22 mouse cellular contexts compared by ENCODE assay signal in the genomic region with DNA sequence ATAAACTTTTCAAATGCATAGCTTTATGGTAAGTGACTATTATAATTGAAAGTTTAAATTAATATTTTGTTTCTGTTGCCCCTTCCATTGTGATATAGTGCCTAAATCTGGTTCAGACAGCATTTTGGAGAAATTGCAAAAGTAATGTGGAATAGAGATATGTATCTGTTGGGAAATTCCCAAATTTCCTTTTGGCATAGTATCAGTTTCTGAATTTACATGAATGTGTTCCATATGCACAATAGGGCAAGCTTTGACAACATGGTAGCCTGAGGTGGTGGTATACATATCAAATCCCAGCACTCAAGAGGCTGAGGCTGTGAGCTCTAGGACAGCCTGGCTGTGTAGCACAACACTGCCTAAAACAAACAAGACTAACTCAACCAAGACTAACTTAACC.
DNase-seq lines count a peak whose midpoint lies in the region; ATAC-seq lines count a peak whose summit lies in the region.
"Had no signal": no experiment of that assay in that cellular context is flagged by ENCODE, and none has a peak within 500 bp of the region (broad histone marks: within the 10 kb centered on the region; RNA-seq: fewer than 3 reads in every experiment).

No protein-coding gene starts in this region.

- no peak overlapping the region for H3K9ac ChIP-seq in embryonic facial prominence, embryonic 13.5 days
- no peak overlapping the region for H3K9ac ChIP-seq in embryonic facial prominence, embryonic 14.5 days (ENCODE audit: low read depth, low read length)

- peak overlapping the region; percentile 33; the same call in 1 of the 2 replicates for H3K27ac ChIP-seq in embryonic facial prominence, embryonic 13.5 days
- H3K27ac ChIP-seq in embryonic facial prominence, embryonic 10.5 days (replicated peaks), result no peak overlapping the region
- no peak overlapping the region for H3K27ac ChIP-seq in embryonic facial prominence, embryonic 14.5 days (replicated peaks; ENCODE audit: low read depth, low read length)

- no peak overlapping the region for H3K4me3 ChIP-seq in embryonic facial prominence, embryonic 13.5 days
- H3K4me3 ChIP-seq in embryonic facial prominence, embryonic 10.5 days, result no peak overlapping the region
- no peak overlapping the region for H3K4me3 ChIP-seq in embryonic facial prominence, embryonic 14.5 days (ENCODE audit: low read depth, low read length)

- intact Hi-C loops in heart, postnatal 10 days (cut with DNase I), result no loop called here

- no peak overlapping the region for H3K4me2 ChIP-seq in embryonic facial prominence, embryonic 13.5 days
- H3K4me2 ChIP-seq in embryonic facial prominence, embryonic 14.5 days (ENCODE audit: low read depth, low read length), result no peak overlapping the region

- ATAC-seq in embryonic facial prominence, embryonic 13.5 days (ENCODE audit: insufficient number of reproducible peaks, insufficient read depth, low FRiP score, low TSS enrichment, low read depth), result no peak
- no peak for ATAC-seq in embryonic facial prominence, embryonic 14.5 days (ENCODE audit: low read depth)
- ATAC-seq: activated CD4-positive, CD25-positive, alpha-beta regulatory T cell, adult 4 months; CD4-positive, CD25-positive, alpha-beta regulatory T cell, adult 4 months; Patski had no signal

- DNase-seq in embryonic facial prominence, embryonic 10.5 days (ENCODE audit: low spot score), result no peak
- peak; percentile 82 for DNase-seq in NIH3T3 (ENCODE audit: low read depth)
- peak; percentile 50 for DNase-seq in embryonic facial prominence, embryonic 14.5 days (ENCODE audit: low spot score)
- no peak for DNase-seq in thymus, postnatal 14 days
- DNase-seq in heart, postnatal 10 days, result no peak
- DNase-seq: adrenal gland, adult 2 months; adrenal gland, adult 8-10 months; adrenal gland, postnatal 10 days; adrenal gland, postnatal 14 days; adrenal gland, postnatal 25 days; adrenal gland, postnatal 36 days; B cell, adult 2 months; cerebellum, adult 11 months; cerebellum, adult 11-12 months; cerebellum, adult 18-20 months; cerebellum, adult 2 months had no signal

- no peaks in the 10 kb centered on the region for H3K36me3 ChIP-seq in embryonic facial prominence, embryonic 13.5 days
- 0 out of 2 replicates have a peak, but pooled peaks cover 3% of the 10 kb centered on the region for H3K36me3 ChIP-seq in embryonic facial prominence, embryonic 10.5 days (replicated peaks)
- H3K36me3 ChIP-seq in embryonic facial prominence, embryonic 14.5 days (ENCODE audit: control insufficient read depth, insufficient read depth, low read length), result no peaks in the 10 kb centered on the region
- H3K36me3 ChIP-seq: G1E had no signal

- H3K9me3 ChIP-seq in embryonic facial prominence, embryonic 13.5 days, result peaks cover 4% of the 10 kb centered on the region
- H3K9me3 ChIP-seq in embryonic facial prominence, embryonic 10.5 days, result peaks cover 8% of the 10 kb centered on the region; the same call in 1 of the 2 replicates
- peaks cover 7% of the 10 kb centered on the region; the same call in 1 of the 2 replicates for H3K9me3 ChIP-seq in embryonic facial prominence, embryonic 14.5 days (ENCODE audit: control insufficient read depth, low read length)

- no peaks in the 10 kb centered on the region for H3K27me3 ChIP-seq in embryonic facial prominence, embryonic 13.5 days
- no peaks in the 10 kb centered on the region for H3K27me3 ChIP-seq in embryonic facial prominence, embryonic 10.5 days (replicated peaks; ENCODE audit: low read depth, poor library complexity, severe bottlenecking)
- no peaks in the 10 kb centered on the region for H3K27me3 ChIP-seq in embryonic facial prominence, embryonic 14.5 days (replicated peaks; ENCODE audit: control insufficient read depth, insufficient read depth, low read length)
- H3K27me3 ChIP-seq: CH12.LX, Patski had no signal

- peaks cover 13% of the 10 kb centered on the region for H3K4me1 ChIP-seq in embryonic facial prominence, embryonic 13.5 days
- H3K4me1 ChIP-seq in embryonic facial prominence, embryonic 10.5 days, result no peaks in the 10 kb centered on the region
- H3K4me1 ChIP-seq in embryonic facial prominence, embryonic 14.5 days (ENCODE audit: control insufficient read depth, insufficient read depth, low read length), result peaks cover 5% of the 10 kb centered on the region; the same call in 1 of the 2 replicates

Comparison
In these comparisons a context has a peak if more than half of its experiments do, and no peak if none do; other contexts are left out.
1. DNase-seq: peak in NIH3T3 (single experiment) and embryonic facial prominence, embryonic 14.5 days (single experiment); none in embryonic facial prominence, embryonic 10.5 days (single experiment), thymus, postnatal 14 days (single experiment) and heart, postnatal 10 days (0 of 2).